Mouse (Mus musculus) 3134 (cell line): ENCODE results near the gene Grin2c.

ENCODE experiments used
- DNase-seq: peaks from one replicate; pipeline ENCODE4 v3.0.0-alpha.2; 2011; ENCODE audit warnings: low spot score; ENCODE audit not compliant: insufficient read length; ENCODE audit errors: extremely low read depth

Grin2c gene

GRCm38 (mm10) chr11:115209958-115210357, 57.1 kb downstream of the Grin2c start:
- DNase-seq: no peak

- no peak for DNase-seq
Observed at GRCm38 (mm10) chr11:115208776-115209732, 58.0 kb downstream of the Grin2c start.

GRCm38 (mm10) chr11:115208126-115208525, 58.9 kb downstream of the Grin2c start:
- no peak for DNase-seq

- DNase-seq: no peak
Observed at GRCm38 (mm10) chr11:115202756-115203155, 64.3 kb downstream of the Grin2c start.

- DNase-seq: peak; percentile 56
Observed at GRCm38 (mm10) chr11:115202316-115202715, 64.7 kb downstream of the Grin2c start.

- no peak for DNase-seq
Observed at GRCm38 (mm10) chr11:115200520-115200919, 66.5 kb downstream of the Grin2c start.
